Mouse (Mus musculus) frontal cortex, adult (tissue): Measurements from ENCODE around the gene Znhit6.

ENCODE experiments used
- ATAC-seq: cut with Nextera tagmentation; 2 replicates; pipeline ENCODE4 v1.9.2; 2017; ENCODE audit warnings: mild to moderate bottlenecking, moderate library complexity, mixed read lengths; ENCODE audit not compliant: low TSS enrichment

Gene Znhit6

GRCm38 (mm10) chr3:145575743-145576481, at the start of gene Znhit6:
TSS of gene Znhit6 (plus strand) at chr3:145576205.
- peak; percentile 96 for ATAC-seq

DNA sequence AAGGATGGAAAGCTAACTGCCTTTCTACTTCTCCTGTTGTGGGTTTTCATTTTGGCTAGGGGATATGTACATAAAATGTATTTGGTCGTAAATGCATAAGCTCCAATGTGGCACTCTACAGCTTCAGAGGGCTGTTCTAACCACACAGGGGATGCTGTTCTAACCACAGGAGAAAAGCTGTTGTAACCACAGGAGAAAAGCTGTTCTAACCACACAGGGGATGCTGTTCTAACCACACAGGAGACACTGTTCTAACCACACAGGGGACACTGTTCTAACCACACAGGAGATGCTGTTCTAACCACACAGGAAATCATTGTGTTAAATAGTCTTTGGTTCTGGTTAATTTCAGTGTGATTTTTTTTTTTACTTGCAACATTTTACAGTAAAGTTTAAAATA, 38.1 kb upstream of the Znhit6 start:
- ATAC-seq = no peak

DNA sequence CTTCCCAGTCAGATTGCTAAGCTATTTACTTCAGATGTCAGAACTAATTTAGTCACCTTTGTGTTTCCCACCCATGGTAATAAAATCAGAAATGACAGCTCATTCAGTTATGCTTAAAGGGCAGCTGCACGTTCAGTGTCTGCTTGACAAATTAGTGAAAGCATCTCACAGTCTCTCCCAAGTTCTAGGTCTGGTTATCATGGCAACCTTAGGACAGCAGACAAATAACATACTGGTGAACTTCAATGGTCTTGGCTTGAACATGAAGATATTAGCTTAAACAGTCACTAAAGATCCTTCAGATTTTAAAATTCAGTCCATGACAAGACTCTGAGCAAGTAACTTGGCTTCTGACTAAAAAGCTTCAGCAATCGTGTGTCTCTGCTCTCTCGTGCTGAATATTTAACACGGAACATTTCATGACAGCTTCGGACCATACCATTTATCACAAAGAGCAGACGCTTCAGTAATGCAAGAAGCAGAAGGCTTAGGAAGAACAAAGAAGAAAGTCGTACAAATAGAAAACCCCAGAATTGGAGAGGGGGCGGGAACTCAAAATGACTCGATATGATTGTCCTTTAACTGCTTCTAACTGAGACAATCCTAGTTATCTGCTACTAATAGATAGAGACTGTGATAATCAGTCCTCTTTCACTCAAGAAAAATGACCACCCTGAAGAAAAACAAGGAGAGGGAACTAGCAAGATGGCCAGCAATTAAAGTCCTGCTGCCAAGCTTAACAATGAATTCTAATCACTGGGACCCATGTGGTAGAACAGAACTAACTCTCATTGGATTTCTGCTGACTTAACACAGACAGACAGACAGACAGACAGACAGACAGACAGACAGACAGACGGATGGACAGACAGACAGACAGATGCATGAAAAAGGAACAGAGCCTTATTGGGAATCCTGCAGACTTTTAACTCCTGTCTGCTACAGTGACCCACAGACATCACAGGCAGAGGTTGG, 27.3 kb upstream of the Znhit6 start:
- ATAC-seq = no peak

DNA sequence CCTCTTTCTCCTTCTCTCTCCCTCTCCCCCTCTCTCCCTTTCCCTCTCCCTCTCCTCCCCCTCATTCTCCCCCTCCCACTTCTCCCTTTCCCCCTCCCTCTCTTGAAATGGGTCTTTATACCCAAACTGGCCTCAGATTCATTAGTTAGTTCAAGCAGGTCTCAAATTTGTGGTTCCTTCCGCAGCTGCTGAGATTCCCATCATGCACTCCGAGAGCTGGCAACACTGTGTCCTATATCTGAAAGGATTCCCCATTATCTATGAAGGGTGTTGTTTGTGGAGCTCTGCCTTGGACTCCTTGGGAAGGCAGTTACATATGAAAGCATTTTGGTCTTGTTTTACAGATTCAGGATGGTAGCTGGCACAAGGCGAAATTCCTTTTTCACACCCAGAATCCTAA, 25.8 kb upstream of the Znhit6 start:
- no peak for ATAC-seq

- ATAC-seq = no peak
Measured at GRCm38 (mm10) chr3:145554388-145554787, 21.6 kb upstream of the Znhit6 start.

DNA sequence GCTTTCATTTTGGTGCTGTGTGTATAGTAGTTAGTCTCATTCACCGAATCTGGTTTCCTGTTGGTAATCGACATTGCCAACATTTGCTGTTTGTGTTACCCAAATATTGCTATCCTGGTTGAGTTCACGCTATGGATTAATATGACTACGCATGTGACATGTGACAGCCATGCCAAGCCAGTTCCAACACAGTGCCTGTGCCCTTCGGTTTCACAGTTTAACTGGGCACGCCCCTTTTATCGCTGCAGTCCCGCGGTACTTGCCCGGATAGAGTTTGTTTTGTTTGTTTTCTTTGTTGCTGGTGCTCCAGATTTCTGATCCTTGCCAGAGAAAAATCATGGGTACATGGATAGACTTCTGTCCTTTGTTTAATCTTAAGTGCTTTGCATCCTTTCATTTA, 19.8 kb upstream of the Znhit6 start:
- no peak for ATAC-seq

- ATAC-seq = no peak
Measured at GRCm38 (mm10) chr3:145559675-145560074, 16.3 kb upstream of the Znhit6 start.

GRCm38 (mm10) chr3:145560117-145560516, 15.9 kb upstream of the Znhit6 start:
- no peak for ATAC-seq

DNA sequence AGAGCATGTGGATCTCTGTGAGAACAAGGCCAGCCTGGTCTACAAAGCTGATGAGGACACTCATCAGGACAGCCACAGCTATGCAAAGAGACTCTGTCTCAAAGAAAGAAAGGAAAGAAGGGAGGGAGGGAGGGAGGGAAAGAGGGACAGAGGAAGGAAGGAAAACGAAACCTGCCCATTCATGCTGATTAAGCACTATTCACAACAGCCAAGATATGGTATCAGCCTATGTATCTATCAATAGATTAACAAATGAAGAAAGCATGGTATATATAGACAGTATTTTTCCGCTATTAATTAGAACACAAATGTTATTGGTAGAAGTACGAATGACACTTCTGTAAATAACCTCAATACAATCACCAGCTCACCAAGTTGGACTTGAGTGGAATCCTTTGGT, 1.5 kb upstream of the Znhit6 start:
- no peak for ATAC-seq

DNA sequence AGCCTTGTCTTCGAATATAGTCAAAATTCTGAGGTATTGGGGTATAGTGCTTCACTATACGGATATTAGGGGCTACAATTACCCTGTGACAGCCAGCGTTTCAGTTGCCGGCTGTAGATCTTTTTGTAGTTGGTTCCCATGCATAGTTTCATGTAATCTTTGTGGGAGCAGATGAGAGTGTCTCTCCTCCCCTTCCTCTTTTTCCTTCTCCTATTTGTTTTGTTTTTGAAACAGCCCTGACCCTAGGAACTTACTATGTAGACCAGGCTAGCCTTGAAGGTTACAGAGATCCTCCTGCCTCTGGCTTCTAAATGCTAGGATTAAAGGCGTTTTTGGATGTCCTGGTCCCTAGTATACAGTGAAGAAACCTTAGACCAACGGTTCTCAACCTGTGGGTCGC, 665 bp upstream of the Znhit6 start:
- ATAC-seq = no peak

DNA sequence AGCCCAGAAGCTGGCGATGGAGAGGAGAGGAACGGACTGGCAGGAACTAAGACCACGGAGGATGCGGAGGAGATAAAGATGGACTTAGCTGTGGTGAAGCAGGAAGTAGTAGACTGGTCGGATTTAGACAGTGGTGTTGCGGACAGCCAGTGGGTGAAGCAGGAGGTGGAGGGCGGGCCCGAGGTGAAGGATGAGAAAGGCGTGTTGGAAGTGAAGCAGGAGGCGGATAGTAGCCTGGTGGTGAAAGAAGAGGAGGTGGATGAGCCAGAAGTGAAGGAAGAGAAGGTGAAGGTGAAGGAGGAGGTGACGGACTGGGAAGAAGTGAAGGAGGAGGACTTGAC, 447 bp downstream of the Znhit6 start:
- no peak for ATAC-seq

DNA sequence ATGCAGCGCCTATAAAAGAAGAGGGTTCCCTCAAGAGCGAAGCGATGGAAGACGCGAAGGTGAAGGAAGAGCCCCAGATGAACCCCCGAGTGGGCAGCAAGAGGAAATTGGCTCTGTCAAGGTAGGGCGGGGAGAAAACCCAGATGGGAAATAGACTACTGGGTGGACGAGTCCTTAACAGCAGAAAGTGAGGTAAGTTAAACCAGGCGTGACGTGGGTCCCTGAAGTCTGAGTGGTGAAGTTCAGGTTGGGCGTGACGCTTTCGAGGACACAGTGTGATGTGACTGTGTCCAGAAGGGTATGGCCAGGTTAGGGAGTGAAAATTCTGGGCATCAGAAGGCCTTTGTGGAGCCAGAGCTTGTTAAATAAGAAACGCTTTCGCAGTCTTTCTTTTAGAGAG, 871 bp downstream of the Znhit6 start:
- no peak for ATAC-seq

DNA sequence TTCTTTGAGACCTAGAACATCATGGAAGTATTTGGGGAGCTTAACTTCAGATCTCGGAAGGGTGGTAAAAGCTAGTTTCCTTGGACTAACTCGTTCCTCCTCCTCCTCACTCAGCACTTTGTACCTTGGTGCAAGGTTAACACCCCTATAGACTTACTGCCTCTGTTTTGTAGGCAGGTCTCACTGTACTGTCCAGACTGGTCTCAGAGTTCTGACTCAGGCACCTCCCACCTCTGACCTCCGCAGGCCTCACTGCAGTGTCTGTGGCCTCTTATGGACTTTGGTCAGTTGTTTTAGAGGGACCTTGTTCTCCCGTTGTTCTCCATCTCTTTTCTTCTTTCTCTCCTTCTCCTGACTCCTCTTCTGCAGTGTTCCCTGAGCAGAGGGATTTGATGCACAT, 7.0 kb downstream of the Znhit6 start:
- no peak for ATAC-seq

GRCm38 (mm10) chr3:145583522-145584200, 7.7 kb downstream of the Znhit6 start:
- ATAC-seq = no peak

- ATAC-seq = no peak
Measured at GRCm38 (mm10) chr3:145590562-145590961, 14.6 kb downstream of the Znhit6 start.

DNA sequence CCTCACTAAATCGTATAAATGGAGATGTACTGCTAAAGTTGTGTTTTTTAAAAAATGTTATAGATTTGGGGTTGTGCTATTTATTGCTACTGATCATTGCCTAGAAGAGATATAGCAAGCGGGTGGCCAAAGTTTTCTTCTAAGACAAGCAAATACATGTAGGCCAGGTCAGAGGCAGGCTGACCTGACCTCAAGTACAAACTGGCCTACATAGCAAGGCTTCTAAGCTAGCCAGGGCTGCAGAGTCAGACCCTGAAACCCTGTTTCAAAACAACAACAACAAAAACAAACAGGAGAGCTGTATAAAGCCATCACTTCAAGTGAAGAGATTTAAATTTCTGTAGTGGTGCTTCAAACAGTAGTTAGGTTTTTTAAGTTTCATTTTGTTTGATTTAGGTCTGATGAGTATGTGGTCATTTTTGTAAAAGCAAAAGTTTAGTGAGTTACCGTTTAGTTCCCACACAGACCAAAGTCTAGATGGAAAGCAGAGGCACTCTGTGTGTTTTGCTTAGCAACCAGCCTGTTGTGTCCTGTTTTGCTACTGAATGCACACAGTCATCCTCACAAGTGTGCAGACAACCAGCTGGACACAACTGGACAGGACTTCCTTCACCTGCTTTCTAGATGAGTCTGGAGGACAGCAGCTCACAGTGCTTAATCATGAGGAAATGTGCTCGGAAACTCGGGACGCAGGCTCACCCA, 16.0 kb downstream of the Znhit6 start:
- ATAC-seq = no peak

DNA sequence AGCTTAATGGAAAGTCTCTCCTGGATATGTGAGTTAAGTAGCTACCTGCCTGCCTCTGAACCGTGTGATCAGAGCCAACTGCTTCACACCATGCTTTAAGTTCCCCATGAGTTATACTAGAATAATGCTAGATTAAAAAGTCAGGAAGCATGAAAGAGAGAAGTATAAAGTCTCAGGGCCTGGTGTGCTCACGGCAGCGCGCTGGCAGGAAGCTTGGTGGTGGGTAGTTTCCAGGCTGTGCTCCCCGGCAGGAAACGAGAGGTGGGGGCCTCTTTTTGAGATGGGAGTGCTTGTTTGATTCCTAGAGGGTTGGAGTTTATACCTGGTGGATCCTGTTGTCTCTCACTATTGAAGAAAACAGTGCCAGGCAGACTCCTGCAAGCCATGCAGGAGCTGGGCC, 19.3 kb downstream of the Znhit6 start:
- no peak for ATAC-seq

GRCm38 (mm10) chr3:145599059-145599458, 23.1 kb downstream of the Znhit6 start:
- ATAC-seq = no peak

DNA sequence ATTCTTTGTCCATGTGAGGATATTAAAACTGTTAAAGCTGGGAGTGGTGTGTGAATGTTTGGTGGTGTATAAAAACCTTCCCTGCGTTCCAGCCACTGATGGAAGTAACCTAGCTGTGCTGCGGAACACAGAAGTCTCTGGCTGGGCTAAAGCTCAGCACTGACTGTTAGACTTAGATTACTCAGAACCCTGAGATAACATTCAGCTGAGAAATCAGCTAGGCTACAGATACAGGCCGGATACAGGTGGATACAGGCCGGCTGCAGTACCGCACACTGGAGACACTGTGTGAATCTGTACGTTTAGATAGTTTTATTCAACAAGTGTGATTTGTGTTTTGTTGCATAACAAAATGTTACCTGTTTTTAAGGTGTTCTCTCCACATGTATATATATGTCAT, 24.8 kb downstream of the Znhit6 start:
- ATAC-seq = no peak

DNA sequence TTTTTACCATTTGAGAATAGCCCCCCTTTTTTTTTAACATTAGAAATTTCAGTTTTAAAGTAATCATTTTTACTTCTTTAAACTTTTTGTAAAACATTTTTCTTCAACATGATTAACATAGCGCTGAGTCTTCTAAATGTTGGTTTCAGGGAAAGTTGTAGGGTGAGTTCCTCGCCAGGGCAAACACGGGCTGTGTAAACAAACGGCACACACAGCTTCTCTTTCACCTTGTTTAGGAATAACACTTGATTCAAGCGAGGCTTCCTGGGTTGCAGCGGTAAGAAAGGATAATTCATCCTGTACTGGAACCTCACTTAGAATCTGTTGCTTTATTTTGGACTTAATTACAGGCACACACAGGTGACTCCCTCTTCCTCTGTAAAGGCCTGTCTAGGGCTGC, 25.3 kb downstream of the Znhit6 start:
- no peak for ATAC-seq

GRCm38 (mm10) chr3:145602410-145603206, 26.6 kb downstream of the Znhit6 start:
- no peak for ATAC-seq
